Mouse (Mus musculus): ENCODE results near the gene Inha. TPM values are rescaled to one million over a fixed set of nuclear protein-coding genes. Genes with fewer than 3 reads are reported as not detected.

Inha gene
- not detected in 2 replicates for total RNA-seq (2017)

DNA sequence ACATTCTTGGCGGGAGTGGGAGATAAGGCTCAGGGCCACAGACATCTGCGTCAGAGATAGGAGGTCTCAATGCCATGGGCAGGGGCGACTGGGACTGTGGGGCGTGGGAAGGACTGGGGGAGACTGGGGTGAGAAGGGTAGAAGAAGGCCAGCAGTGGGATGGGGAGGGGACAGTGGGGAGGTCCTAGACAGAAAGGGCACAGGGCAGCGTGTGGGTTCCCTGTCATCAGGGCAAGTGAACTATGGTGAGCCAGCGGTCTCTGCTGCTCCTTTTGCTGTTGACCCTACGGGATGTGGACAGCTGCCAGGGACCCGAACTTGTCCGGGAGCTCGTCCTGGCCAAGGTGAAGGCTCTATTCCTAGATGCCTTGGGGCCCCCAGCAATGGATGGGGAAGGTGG lies at the start of gene Inha:
Gene Inha (plus strand): TSS at position 72 of the 400 bp plus-strand sequence.
- ATAC-seq (ENCODE audit: extremely low read depth, insufficient number of reproducible peaks, low FRiP score, poor library complexity, severe bottlenecking): no peak

DNA sequence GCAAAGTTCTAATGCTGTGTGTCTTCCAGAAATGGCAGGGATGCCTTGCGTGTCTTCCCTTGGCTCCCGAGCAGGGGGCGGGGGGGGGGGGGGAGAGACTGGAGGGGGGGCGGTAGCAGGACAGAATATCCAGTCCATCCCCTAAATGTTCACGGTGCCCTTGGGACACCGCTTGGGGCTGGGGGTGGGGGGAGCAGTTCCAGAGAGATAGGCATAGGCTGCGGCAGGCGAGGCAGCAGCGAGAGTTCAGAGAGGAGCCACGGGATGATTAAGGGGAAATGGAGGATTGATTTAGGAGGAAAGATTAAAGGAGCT lies 49.2 kb upstream of the Inha start:
- no peak for ATAC-seq (ENCODE audit: extremely low read depth, insufficient number of reproducible peaks, low FRiP score, poor library complexity, severe bottlenecking)

DNA sequence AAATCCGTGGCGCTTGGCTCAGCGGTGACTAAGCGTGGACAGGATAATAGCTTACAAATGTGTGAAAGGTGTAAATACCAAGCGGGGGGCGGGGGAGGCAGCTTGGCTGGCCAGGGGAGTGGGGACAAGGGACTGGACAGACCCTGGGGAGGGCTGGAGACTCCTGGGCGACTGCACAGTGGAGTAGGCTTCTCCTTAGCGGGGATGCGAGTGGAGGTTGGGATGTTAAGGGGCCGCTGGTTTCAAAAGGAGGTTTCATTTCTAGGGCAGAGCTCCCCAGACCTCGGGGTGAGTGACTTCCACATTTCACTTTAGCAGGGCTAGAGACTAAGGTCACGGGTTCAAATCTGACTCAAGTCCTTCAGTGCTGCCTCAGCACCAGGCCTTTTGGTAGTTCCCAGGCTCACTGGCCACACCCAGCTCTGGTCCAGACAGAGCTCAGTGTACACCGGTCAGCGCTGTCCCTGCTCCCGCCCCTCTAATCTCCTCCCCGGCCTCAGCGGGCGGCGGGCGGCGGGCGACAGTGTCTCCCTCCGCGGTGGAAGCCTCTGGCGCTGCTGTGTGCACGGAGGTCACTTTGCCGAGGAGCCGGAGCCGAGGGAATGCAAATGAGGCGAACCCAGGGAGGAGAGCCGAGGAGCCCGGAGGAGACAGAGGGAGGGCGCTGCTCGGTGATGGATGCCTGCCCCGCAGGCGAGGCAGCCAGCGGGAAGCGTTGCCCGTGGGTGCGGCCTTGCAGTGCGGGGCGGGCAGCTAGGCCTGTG lies 48.7 kb upstream of the Inha start:
- ATAC-seq (ENCODE audit: extremely low read depth, insufficient number of reproducible peaks, low FRiP score, poor library complexity, severe bottlenecking): no peak

DNA sequence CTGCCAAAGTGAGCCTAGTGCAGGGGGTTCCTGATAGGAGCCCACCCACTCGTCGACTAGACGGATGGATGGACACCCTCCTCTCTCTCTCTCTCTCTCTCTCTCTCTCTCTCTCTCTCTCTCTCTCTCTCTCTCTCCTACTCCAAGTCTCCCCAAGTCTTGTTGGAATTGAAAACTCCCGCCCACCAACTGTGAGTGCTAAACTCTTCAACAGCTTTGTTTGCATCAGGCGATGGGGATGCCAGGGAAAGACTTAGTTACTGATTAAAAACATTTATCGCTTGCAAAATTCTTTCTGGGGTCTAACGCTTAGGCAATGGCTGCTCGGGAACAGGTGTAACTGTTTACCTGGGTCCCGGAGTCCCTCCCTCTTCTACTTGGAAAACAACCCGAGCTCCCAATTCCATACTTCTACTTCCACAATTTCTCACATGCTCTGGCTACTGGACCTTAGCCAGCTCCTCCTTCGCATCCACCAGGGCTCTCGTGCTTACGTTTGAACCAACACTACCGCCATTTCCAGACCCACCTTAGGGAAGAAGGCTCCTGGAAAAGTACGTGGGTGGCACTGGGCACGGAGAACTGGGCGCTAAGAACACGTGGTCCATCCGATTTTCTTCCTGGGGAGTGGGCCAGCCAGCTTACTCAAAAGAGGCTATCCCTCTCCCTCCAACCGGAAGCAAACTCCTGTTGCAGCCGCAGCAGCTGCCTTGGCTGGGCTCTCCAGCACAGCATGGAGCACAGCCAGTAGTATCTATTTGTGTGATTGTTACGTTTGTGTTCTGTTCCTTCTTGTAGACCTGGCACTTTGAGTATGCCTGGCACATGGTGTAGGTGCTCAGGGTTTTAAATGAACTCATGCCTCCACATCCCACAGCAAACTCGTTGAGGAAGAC lies 47.8 kb upstream of the Inha start:
- ATAC-seq (ENCODE audit: extremely low read depth, insufficient number of reproducible peaks, low FRiP score, poor library complexity, severe bottlenecking): no peak

DNA sequence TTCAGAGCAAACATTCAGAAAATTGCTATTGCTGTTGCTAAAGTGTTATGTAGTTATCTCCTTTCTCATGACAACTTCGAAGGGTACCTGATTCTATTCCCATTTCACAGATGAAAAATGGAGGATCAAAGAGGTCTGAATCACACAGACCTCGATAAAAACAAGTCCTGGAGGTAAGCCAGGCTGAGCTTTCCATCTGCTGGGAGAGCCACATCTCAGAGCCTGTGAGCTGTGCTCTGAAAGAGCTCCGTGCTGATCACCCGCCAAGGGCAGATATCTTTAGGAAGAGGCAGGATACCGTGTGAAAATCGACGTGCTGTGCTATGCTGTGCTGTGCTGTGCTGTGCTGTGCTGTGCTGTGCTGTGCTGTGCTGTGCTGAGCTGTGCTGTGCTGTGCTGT lies 46.6 kb upstream of the Inha start:
- ATAC-seq (ENCODE audit: extremely low read depth, insufficient number of reproducible peaks, low FRiP score, poor library complexity, severe bottlenecking): no peak

DNA sequence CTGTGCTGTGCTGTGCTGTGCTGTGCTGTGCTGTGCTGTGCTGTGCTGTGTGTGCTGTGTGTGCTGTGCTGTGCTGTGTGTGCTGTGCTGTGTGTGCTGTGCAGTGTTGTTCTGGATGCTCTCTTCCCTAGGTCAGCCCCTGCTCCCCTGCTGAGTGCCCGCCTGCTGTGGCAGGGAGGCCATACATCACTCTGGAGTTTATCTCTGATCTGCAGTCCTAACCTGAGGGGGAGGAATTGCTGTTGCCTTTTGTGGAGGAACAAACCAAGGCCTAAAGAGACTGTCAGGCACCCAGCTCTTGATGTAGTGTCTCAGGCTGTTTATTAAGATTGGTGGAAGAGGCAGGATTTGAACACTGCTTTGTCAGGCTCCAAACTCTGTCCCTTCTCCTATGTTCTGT lies 44.2 kb upstream of the Inha start:
- ATAC-seq (ENCODE audit: extremely low read depth, insufficient number of reproducible peaks, low FRiP score, poor library complexity, severe bottlenecking): no peak

DNA sequence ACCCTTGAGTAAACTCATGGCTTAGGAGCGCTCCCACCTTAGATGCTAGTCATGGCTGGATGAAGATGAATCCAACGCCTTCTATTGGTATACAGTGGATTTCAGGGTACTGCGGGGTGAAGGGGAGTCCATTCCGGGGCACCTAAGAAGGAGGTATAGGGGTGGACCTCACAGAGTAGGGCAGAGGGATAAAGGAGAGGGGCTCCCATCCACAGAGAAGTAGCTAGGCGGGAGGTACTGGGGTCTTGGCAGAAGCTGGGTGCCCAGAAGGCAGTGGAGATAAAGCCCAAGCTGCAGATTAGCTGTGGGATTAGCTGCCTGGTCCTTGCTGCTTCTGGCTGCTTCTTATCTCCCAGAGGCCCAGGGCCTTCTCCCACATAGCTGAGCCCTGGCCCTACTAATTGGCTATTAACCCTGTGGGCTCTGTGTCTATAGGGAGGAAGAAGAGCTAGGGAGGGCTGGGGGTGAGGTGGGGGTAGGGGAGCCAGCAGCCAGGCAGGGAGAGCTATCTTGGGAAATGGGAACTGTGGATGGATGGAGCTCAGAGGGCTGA lies 43.1 kb upstream of the Inha start:
- no peak for ATAC-seq (ENCODE audit: extremely low read depth, insufficient number of reproducible peaks, low FRiP score, poor library complexity, severe bottlenecking)

DNA sequence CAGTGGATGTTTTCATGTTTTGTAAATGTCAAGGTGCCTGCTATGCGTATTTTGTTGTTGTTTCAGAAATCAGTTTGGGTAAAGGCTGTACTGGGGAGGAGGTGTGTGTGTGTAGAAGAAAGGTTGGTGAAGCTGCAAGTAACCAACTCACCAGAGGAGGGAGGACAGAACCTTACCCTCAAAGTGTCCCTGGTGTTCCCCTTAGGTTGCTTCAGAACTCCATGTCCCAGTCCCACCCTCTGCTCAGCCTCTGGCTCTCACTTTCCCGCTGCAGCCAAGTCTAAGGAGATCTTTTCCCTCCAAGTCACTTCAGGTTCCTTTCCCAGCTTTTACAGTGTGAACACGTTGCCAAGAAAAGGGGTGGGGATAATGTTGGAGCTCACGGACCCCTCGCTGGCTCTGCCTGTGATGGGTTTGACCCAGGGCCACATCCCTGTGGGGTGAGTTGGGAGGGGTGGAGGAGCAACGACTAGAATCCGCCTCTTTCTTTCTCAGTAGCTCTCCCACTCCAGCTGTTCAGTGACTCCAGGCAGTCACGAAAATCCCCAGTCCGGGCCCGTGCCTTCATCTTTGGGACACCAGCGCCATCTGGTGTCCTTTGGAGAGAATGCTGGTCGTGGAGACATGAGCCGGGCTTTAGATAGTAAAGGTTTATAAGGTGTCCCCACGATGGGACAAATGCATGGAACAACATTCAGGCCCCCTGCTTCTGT lies 39.5 kb upstream of the Inha start:
- ATAC-seq (ENCODE audit: extremely low read depth, insufficient number of reproducible peaks, low FRiP score, poor library complexity, severe bottlenecking): peak; percentile 34; the same call in 1 of the 2 replicates

DNA sequence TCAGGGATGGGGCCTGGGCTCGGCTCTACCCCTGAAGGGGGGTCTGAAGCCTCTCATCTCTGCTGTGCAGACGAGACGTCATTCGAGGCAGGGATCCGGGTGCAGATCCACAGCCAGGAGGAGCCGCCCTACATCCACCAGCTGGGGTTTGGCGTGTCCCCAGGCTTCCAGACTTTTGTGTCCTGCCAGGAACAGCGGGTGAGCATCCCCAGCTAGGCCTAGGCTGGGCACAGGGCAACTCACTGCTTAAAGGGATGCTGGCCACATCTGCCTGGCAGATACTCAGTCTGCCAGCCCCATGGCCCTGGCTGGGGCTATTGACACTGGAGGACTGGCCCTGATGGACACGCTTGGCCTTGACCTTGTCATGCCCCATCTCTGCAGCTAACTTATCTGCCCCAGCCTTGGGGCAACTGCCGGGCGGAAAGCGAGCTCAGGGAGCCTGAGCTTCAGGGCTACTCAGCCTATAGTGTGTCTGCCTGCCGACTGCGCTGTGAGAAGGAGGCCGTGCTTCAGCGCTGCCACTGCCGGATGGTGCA lies 37.5 kb upstream of the Inha start:
- no peak for ATAC-seq (ENCODE audit: extremely low read depth, insufficient number of reproducible peaks, low FRiP score, poor library complexity, severe bottlenecking)

DNA sequence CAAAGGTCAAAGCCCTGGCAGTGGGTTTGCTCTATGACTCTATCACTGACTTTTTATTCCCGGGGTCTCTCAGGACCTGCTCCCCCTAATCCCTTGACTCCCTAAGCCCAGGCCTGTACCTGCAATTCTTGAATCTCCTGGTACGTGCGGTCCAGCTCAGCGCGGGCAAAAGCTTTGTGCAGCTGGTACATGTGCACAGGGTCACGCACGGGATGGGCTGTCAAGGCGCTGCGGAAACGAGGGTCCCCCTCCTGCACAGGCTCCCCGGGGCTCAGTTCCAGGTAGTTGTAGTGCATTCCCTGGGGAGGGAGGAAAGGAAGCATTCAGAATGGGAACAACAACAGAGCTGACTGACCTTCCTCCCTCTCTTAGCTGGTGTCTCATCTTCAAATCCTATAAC lies 30.4 kb upstream of the Inha start:
- no peak for ATAC-seq (ENCODE audit: extremely low read depth, insufficient number of reproducible peaks, low FRiP score, poor library complexity, severe bottlenecking)

DNA sequence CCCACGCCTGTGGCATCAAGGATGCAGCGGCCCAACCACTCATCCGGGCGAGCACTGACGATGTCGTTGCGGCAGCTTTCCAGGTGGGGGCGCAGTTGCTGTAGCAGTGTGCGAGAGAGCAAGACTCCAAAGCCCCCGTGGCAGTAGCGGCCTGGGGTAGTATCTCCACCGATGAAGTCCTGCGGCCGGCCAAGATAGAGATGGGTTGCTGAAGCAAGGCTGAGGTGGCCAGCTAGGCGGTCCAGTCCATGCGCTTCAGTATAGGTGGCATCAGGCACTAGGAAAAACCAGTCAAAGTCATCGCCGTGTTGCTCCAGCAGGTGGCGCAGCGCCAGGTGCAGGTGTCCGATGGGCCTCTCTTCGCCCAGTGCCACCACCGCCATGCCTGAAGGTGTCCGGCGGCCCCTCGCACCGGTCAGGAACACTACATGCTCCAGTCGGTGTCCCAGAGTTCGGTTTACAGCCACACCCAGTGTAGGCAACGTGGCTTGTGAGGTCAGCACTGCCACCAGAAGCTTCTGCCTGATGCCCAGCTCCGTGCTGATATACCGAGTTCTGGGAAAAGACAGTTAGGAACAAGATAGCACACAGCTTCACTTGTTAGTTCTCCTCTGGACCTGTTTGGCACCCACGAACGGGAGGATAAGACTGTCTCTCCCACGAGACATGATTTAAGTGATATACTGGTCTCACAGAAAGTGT lies 29.5 kb upstream of the Inha start:
- ATAC-seq (ENCODE audit: extremely low read depth, insufficient number of reproducible peaks, low FRiP score, poor library complexity, severe bottlenecking): peak; percentile 18

DNA sequence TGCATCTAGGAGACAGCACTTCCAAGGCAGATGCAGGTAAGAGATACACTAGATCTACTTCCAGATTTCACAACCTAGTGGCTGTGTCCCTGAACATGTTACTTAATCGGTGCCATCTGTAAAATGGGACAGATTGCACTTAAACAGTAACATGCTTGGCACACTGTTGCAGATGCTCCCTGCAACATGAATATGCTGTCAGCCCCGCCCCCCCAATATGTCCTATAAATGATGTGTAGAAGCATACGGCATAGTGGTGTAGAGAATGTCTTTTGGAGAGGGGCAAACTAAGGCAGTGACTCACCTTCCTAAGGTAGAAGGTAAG lies 28.9 kb upstream of the Inha start:
- no peak for ATAC-seq (ENCODE audit: extremely low read depth, insufficient number of reproducible peaks, low FRiP score, poor library complexity, severe bottlenecking)

DNA sequence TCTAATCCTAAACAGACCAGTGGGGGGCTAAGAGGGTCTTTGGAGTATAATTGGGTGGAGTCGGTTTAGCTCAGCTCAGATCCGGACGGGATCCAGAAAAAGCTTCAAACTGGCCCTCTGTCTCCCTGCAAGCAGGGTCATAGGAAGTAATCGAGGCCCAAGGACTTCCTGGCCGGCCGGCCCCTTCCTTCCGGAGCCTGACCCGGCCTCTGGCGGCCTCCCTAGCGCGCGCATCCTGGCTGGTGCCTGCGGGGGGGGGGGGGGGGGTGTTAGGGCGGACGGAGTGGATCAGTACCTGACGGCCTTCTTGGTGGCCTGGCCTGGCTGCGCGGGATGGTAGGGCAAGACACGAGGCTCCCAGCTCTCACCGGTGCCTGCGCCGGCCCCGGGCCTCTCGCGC lies 28.4 kb upstream of the Inha start:
- ATAC-seq (ENCODE audit: extremely low read depth, insufficient number of reproducible peaks, low FRiP score, poor library complexity, severe bottlenecking): no peak

DNA sequence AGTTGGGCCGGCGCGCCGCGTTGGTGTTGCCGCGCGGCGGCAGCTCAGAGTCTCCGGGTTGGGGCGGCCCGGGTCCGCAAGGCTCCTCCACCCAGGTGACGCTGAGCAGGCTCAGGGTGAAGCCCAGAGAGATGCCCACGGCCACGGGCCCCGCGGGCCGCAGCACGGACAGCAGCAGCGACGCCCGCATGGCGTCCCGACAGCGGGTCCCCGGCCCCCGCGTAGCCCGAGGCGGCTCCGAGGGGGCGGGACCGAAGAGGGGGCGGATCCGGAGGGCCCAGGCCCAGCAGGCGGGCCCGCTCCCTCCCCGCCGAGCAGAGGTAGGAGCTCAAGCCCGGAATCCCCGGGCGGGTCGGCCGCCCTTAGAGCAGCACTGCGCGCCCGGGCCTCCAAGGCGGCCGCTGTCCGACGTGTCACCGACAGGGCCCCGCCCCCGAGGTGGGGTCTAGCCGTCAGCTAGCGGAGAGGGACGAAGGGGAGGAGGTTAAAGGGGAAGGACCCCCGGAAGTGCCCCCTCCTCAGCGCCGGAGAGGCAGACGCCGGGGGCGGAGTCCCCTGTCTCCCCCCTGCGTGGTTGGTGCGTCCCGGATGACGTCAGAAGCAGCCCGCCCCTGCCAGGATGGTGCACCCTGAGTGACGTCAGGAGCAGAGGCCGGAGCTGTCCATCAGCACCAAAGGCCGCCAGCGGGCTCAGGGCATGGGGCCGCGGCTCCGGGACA lies 27.8 kb upstream of the Inha start, which contains the start of the genes Chpf and Tmem198:
Gene Chpf (minus strand): TSS at position 392 of the 719 bp plus-strand sequence.
Gene Tmem198 (plus strand): TSS at position 617 of the 719 bp plus-strand sequence.
- peak; percentile 69 for ATAC-seq (ENCODE audit: extremely low read depth, insufficient number of reproducible peaks, low FRiP score, poor library complexity, severe bottlenecking)

DNA sequence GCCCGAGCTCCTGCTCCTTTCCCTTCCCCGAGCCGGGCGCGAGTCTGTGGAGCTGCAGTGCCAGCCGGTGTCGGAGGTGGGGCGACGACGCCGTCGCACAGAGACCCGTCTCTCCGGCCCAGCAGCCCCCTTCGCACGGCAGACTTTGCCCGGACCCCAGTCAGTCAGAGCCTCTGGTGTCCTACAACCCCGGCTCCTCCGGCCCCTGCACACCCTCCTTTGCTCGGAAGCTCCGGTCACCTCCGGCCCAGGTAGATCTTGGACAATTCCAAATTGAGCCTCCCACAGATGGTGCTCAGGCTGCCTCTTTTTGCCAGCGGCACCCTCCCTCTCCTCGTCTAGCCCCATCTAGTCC lies 27.3 kb upstream of the Inha start:
- no peak for ATAC-seq (ENCODE audit: extremely low read depth, insufficient number of reproducible peaks, low FRiP score, poor library complexity, severe bottlenecking)

DNA sequence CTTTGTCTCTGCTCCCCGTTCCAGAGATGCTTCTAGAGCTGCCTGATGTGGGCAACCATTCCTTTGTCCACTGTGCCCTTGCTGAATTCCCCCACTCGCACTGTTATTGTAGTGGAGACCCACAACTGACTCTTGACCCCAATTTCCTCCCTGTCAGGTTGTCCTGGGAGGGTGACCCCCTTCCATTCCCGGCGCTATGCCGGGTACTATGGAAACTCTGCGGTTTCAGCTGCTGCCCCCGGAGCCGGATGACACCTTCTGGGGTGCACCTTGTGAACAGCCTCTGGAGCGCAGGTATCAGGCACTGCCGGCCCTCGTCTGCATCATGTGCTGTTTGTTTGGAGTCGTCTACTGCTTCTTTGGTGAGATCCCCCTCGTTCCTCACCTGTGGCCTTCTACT lies 26.8 kb upstream of the Inha start:
- no peak for ATAC-seq (ENCODE audit: extremely low read depth, insufficient number of reproducible peaks, low FRiP score, poor library complexity, severe bottlenecking)

DNA sequence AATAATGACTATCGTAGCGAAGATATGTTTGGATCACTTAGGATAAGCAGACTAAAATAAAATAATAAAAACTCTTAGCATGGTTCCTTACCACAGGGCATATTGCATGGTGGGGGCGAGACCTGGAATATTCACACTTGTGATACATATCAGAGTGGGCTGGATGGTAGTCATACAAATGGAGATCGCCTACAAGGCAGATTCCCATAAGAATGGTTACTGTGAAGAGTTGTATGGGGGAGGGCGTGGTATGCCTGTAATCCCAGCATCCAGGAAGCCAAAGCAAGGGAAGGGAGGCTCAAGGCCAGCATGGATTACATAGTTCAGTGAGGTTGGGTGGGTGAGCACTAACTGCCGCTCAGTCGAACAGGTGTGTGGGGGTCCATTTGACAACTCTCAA lies 26.1 kb upstream of the Inha start:
- no peak for ATAC-seq (ENCODE audit: extremely low read depth, insufficient number of reproducible peaks, low FRiP score, poor library complexity, severe bottlenecking)

DNA sequence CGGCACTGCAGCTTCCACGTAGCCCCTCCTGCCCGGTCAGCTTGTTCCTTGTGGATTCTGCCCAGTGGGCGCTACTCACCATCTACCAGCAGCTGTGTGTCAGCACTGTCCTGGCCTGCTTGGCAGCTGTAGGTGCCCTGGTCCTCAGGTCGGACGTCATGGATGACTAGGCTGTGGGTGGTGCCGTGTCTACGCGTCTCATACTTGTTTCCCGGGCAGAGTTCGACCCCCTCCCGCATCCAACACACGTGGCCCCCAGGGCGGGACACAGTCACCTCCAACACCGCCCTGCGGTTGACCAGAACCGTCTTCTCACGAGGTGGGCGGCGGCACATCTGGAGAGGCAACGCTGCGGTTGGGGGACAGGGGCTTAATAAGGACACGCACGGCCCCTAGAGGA lies 20.3 kb upstream of the Inha start:
- no peak for ATAC-seq (ENCODE audit: extremely low read depth, insufficient number of reproducible peaks, low FRiP score, poor library complexity, severe bottlenecking)
